Mouse (Mus musculus) kidney, postnatal 4 days (tissue): ENCODE results near the gene Tpo.

Experiments
- DNase-seq, 2 experiments: peaks; one replicate each; pipeline ENCODE4 v3.0.0; 2021; ENCODE audit warnings: mixed read lengths in 2 of 2

Tpo gene

DNA sequence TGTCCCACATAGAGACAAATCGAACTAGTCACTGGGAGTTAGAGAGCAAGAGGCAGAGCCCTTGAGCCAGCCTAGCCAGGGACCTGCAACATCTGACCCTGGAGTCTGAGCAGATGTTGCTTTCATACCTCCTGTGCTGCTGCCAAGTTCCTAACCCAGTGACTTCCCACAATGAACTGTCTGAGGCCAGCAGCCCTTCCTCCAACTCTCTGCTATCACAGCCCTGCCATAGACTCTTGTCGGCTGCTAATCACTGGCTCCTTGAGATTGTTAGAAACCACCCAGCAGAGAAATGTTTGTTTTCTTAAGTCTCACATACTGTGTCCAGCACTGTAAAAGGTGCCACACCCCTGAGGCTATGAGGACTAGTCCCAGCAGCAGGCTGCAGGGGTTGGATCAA is 56.1 kb downstream of the Tpo start:
- peak; percentile 11 to 31 for DNase-seq

DNA sequence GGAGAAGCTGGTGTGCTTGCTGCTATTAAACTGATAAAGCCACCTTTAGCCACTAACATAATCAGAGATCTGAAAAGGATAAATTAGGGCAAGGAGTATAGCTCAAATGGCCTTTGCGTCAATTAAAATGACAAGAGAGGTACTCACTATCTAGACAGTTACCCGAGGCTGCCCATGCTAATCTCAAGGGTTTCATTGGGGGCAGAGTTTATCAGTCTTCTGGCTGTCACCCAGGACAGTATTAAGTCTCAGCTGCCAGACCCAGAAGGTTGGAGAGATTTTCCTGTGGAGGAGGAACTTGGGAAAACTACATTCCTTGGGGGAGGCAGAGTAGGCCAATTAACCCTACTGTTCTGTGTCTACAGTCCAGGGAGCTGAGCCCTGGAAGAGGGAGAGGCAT is 63.1 kb downstream of the Tpo start:
- peak; percentile 70 to 72 for DNase-seq

DNA sequence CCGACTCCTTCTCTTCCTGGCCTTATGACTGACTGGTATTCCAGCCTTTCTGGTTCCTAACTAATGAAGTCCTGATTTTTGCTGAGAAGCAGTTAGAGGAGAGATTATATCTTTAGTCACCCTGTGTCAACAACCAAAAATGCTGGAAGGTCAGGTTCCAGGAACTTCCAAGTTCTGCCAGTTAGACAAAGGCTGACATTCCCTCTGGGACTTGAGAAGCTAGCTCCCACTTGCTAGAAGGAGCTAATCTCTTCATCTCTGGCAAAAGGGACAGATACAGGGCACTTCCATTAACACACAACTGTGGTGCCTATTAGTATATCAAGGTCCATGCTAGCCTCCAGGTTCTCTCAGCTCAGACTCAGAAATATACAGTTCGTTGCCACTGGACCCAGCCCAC is 64.6 kb downstream of the Tpo start:
- no peak for DNase-seq

DNA sequence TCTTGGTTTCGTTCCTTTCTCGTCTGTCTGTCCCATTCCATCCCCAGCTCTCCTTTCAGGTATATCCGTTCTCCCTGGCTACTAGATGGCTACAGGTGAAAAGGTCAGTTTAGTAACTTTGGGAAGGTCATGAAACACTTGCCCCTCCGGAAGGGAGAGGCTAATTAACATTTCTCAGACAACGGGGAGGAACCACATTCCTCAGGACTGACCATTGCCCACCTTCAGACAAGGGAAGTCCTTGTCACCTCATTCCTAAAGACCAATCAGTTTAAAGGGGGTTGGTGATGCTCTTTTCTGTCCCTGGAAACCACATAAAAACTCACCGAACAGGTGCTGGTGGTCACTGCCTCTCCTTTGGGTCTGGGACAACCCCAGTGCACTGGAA is 70.3 kb downstream of the Tpo start:
- no peak for DNase-seq

DNA sequence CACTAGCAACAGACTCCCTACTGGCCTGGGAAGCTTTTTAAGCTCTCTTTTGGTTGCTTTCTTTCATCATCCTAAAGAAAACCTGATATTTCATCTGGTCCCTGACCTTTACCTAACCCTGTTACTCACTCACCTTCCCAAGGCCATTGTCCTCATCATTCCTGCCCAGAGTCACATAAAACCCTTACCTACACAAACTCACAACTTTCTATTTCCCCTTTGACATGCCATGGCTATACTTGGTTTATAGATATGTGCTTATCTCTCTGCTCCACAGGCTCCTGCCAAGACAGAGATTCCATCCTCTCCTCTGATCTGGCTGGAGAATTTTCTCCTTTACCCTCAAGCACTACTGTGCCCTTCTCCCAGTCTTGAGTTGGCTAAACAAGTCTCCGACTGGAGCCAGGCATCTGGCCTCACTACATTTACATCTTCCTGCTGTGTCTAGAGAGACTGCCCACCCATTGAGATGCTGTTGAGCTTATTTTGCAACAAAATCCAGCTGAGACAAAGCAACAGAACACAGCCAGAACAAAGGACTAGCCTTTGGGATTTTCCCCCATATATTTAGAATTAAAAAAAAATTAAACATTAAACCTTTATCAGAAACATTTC is 70.8 kb downstream of the Tpo start:
- no peak for DNase-seq

DNA sequence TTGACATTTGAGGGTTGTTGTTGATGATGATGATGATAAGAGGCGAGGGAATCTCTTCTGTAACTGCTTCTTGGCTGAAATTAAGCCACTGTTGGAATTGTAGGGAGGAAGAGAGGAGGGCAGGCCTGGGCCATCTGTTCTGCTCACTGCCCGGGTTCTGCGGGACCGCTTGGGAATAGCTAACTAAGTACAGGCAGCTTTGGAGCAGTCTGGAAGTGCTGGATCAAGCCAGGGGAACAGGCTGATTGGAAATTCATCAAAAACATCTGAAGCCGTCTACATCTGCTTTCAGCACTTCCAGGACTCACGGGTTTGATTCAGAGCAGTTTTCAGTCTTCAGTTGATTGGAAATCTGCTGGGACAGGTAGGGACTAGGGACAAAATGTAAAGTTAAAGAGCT is 74.4 kb downstream of the Tpo start:
- no peak for DNase-seq

DNA sequence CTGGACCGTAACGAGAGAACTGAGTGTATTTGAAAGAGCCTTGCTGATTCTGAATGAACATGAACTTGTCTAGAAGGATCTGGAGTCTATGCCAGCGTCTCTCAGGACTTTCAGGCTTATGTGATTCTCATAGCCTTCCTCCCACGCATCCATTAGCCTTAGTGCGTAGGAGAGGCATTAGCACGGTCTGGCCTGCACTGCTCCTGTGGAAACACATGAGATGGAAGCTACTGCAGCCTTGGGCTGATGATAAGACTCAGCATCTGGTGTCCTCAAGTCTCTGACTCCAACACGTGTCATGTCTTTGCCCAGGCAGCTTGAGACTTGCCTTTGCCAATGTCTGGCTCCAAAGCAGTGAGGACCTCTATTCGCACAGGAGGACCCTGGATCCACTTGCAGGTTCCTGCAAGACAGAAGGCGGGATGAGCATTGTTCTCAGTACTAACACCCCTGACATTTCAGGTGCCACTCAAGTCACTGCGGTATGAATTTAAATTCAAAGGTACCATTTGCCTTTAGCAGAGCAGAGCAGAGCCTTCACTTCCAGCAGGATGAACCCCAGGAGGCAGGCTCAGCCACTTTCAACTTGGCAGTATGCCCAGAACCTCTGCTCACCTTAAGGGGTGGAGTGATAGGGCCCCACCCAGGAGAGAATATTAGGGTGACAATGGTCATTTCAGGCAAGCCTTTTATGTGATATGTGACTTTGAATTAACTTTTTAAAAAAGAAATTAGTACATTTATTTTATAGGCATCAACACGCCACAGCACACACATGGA is 77.5 kb downstream of the Tpo start:
- no peak for DNase-seq

DNA sequence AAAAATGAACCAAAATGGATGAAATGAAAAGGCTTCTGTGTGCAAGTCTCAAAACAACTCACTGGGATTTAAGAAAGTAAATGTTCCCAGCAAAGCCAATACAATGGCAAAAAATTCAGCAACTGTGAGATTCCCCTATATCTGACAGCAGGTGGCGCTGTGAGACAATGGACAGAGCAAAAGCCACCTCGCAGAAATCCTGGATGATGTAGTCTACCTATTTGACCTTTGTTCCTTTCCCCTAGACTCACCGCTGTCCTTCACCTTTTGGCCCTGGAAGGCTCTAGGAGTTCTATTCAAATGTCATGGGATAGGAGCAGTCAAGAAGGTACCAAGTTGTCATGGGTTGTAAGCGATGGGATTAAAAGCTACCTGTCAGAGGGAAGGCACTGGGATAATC is 82.2 kb downstream of the Tpo start:
- DNase-seq: peak; percentile 70 to 74

DNA sequence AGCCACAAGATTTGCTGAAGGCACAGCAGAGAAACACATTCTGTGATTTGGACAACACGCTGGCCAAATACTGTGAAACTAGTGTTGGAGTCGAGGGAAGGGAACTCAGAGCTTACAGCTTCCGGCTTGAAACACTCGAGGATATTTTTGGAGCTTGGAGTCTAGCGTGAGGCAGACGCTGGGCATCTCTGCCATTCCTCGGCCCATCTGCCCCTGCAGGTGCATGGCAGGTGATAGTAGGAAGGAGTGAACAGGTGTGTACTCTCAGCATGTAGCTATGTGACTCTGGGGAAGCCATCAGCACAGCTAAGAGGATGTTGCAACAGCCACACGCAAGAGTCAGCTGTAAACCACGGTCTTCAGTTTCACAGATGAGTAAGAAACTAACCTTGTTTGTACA is 82.6 kb downstream of the Tpo start:
- no peak for DNase-seq

DNA sequence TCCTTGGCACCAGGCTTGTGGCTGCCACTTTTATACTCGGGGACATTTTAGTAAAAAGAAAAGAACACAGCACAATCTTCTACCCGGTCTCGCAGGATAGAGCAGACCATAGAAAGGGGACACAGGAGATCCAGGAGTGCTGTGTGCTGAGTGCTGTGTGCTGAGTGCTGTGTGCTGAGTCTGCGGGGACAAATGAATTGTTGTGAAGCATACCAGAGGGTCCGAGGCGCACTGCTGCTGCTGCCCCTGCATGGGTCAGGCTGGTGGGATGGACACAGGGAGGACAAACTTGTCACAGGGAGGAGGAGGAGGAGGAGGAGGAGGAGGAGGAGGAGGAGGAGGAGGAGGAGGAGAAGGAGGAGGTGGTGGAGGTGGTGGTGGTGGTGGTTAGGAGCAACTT is 83.6 kb downstream of the Tpo start:
- no peak for DNase-seq

DNA sequence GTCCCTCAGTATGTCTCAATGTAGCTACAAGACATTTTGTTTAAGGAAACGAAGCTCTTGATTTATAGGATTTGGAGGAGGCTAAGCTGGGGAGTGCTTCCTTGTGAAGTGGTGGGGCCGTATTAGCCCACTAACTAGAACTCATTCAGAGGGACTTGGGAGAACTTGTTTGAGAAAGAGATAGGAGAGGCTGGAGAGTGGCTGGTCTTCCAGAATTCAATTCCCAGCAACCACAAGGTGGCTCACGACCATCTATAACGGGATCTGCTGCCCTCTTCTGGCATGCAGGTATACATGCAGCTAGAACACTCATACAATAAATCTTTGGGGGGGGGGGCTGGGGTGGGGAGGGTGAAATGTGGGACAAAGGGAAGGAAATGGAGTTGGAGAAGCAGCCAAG is 92.3 kb downstream of the Tpo start:
- peak; percentile 68 to 77 for DNase-seq

DNA sequence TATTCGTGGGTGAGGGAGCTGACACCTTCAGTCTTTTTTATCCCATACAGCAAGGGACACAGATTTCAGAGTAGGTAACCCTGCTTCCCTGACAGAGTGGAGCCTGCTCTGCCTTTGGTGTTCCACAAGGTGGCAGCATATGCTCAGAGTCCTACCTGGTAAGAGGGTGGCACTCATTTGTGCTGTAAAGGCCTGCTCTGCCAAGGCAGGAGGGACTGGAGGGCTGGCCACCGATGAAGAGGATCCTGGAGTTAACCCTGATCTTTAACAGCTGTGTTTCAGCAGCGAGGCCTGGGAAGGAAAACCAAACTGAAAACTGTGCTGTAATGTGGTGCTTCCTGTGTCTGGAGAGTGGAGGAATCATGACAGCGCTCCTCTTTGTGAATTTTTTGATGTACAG is 92.9 kb downstream of the Tpo start:
- DNase-seq: peak; percentile 59 to 73

DNA sequence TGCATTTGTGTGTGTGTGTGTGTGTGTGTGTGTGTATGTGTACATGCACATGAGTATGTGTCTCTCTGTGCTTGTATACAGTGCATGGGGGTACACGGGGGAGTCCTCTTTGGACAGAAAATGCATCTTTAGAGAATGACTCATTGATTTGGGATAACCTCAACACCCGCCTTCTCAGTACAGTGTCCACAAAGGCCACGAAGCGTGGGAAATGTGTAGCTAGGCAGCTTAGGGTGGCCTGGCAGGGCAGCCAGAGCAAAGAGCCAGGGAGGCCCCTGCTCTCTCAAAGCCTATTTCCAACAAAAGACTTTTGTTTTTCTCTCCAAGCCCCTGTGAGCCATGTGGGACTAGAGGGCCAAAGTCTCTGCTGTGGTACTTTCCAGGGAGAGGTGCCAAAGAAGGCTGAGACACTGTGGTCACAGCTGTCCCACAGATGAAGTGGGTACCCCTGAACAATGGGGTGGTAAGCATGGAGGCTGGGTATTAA is 95.8 kb downstream of the Tpo start:
- no peak for DNase-seq

DNA sequence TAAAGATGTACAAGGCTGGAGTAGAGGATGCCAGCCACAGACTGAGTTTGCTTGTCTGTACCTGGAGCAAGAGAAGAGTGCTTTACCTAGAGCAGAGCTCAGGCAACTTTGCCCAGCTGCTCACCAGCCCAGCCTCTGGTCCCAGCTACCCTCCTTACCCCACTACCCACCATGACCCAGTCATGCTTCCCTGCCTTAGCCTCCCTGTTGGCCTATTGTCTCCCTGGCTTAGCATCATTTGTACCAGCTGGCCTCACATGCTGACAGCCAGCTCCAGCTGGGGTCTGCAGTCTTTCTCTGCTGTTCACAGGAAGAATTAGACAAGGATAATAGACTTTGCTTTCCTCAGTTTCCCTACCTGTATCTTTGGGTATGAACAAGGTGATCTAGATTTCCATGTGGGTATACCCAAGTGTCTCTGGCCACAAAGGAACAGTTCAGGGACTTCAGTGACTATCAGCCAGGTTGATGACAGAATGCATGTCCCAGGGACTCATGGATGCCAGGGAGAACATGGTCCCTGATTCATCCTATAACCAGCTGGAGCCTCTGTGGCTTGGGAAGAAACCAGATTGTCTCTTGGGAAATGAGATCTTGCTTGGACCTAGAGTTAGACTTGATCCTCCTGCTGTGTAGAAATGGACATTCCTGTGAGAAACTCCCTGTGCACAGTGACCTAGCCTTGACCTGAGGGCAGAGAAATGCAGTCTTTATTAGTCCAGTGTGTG is 96.4 kb downstream of the Tpo start:
- DNase-seq: no peak

DNA sequence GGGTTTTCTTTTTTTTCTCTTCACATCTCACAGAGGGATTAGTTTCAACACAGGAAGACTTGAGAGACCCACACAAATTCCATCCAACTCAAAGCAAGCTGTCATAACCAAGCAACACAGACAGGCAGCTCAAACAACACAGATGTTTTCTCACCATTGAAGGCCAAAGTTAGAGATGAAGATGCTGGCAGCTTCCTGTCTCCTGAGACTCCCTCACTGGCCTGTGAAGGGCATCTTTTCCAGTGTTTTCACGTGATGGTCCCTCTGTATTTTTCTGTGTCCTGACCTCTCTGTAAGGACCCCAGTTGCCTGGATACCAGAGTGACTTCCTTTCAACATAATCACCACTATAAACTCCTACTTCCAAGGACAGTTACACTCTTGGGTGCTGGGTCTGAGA is 97.0 kb downstream of the Tpo start:
- no peak for DNase-seq

DNA sequence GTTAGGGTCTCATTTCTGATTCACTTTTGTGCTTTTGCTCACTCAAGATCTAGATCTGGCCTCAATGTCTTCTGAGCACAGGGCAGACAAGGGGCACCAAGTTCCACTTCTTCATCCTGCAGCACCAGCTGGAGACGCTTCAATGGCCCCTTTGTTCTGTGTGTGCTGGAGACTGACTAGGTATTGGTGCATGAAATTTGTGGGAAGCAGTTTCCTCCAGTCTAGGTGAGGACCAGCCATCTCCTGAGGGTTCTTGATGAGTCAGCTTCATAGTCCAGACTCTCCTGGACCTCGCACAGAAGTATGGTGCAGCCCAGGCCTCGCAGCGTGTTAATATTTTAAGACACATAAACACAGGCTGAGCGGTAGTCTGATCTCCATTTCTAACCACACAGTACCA is 97.7 kb downstream of the Tpo start:
- DNase-seq: no peak

DNA sequence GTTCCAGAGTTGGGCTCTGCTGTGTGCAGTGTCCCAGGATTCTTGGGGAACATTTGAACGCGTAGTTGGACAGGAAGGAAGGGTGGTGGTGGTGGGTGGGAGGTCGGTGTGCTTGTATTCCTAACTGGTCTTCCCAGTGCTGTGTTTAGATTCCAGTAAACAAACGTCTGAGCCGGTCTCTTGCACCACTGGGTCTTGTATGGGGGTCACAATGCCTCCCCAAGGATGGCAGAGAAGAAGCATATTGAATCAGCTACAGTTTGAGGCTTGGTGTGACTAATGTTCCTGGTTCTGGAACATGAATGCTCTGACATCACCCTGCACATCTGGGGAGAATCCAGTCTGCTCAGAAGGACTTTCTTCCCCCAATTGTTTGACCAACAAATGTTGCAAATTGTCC is 101.9 kb downstream of the Tpo start:
- no peak for DNase-seq

DNA sequence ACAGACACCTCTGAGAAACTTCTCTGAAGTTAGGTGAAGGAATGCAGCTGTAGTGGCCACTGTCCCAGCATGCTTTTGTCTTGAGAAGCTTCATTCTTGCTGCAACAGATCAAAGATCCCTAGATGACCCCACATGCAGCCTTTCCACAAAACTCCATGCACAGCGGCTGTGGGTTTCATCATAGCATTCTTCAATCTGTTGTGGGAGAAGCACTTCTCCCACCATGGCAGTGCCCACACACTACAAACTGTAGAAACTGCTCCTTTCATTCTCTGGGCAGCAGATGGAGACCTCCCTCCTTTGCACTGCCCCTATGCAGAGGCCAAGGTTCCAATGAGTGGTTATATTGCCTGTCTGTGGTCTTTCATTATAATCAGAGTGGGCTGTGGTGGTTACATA is 103.3 kb downstream of the Tpo start:
- DNase-seq: no peak

DNA sequence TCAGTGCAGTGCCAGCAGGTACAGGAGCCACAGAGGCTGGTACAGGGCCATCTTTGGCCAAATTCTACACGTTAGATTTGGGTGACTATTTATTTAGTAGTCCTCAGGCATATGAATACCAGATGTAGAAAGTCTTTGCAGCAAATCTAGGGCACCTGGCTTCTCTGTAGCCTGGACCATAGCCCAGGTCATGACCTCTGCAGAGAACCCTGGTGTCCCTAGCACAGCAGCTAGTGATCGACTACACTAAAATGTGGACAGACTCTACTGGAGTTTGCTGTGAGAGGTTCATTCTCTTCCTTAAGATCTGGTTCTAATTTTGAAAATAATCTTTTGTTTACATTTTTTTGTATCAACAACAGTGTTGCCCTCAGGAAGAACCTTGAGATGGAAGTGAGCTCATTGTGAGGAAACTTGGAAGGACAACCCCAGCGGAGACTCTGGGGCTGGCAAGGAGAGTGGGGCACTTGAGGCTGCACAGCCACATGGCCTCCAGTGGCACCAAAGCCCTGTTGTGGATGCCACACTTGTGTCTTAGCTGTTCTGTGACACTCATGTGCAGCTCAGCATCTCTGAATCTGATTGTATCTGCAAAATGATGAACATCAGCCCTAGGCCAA is 104.6 kb downstream of the Tpo start:
- no peak for DNase-seq

DNA sequence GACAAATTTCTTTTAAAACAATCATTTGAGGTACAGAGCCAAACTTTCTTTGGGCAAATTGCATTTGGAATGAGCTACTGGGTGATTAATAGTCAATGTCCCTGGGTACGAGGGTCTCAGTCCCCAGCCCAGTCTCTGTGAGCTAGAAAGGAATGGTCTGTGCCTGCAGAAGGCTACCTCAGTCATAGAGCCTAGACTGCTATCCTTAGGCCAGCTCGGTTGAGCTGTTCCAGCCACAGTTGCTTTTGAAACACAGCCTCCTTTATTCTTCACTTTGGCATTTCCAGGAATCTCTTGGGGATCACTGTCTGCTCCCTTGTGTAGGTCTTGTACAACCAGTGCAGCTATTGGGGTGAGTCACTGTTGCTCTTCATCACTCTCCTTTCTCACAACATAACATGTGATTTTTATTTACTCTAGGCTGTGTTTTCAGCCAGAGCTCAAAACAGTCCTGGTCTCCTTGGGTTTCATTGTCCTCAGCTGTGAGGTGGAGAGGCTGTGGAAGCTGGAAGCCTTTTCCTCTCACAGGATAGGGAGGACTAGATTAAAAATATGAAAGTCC is 108.1 kb downstream of the Tpo start:
- DNase-seq: no peak

DNA sequence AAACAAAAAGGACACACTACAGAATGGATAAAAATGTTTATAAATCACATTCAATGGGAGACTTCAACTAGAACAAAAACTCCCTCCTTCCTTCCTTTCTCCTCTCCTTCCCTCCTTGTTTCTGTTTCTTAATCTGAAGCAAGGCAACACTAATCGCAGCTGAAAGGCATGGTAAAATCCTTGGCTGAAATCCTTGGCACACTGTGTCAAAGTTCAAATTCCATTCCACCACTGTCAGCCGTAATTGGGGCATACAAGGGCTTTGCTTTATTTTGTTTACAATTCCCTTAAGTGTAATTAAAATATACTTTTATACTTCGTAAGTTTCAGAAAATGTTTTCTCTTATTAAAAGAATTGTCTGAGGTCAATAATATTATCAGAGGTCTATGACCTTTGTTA is 108.9 kb downstream of the Tpo start:
- no peak for DNase-seq

DNA sequence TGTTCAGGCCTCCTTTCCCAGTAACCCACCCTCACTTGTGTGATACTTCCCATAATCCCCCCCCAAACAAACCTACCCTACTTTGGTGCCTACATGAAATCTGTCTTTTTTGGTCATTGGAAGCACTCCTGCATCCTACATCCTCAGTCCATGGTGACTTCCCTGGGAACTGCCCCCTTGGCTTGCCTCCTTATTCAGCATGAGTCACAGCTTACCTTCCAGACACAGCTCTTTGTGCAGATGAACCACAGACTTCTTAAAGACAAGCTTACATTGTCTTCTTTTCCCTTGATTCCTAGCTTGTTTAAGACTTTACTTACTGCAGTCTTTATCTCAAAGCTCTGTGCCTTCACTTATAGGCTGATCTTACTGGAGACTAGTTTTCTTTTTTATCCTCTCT is 112.0 kb downstream of the Tpo start:
- no peak for DNase-seq

DNA sequence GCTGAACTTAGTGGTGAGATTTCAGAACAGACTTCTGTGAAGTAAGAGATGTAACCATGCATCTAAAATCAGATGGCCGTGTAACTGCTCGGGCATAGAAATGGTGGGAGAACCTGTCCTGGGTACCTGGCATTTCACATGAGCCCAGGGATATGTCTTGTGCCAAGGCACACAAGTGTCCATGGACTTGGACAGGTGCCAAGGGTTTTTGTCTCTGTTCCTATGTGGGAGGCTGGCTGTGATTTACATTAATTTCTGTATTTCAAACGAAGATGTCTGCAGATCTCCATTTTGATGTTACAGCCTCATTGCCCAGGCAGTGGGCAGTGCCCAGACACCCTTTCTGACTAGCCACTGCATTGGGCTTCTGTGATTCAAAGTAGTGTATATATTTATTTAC is 115.3 kb downstream of the Tpo start:
- no peak for DNase-seq
